Mouse (Mus musculus): ENCODE results near the gene Eif1ad.

The Eif1ad gene

DNA sequence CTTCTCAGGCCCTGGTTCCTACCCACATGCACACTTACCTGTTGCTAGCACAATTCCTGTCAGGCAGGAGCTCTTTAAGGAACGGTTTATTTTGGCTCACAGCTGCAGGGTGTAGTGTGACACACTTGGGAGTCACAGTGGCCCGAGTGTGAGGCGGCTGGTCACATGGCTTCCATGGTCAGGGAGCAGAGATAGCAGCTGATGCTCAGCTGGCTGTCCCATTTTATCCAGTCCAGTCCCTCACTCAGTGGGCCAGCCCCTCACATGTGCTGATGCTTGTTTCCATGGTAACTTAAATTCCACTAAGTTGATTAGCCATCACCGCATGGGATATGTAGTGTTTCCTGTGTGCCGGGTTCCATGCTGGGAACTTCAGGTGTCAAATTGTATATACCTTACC, 45.4 kb downstream of the Eif1ad start:
- intact Hi-C loops (cut with DNase I) = no loop called here

DNA sequence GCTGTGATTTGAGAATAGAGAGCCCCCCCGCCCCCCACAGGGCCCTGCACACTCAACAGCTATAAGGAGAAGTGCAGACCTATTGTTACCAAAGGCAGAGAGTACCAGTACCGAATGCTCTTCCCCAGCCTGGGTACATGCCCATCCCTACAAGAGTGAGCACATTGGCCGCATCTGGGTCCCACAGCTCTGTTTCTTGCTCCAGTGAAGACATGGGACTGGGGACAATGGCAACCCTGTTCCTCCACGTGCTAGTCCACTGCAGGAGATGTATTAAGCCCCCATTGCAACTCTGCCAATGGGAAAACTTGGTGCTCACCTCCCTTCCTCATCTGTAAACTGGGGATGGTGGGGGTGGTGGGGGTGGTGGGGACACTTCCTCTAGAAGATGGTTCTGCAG, 47.3 kb downstream of the Eif1ad start:
- intact Hi-C loops (cut with DNase I) = no loop called here

DNA sequence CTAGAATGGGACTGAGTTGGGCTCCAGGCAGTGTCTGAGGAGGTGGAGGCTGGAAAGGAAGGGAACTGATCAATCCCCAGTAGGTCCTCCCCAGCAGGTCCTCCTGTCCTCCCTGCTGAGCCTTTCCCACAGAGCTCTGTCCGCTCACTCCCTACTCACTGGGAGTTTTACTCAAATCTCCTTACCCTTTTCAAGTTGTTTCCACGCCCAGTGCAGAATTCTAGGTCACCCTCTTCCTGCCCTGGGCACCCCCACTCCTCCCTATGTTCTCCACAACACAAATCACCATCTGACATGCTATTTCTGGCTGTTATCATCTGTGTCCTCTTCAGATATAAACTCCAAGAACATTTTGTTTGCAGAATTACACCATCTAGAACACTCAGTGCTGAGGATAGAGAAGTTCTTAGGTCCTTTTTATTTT, 48.0 kb downstream of the Eif1ad start:
- intact Hi-C loops (cut with DNase I) = no loop called here

DNA sequence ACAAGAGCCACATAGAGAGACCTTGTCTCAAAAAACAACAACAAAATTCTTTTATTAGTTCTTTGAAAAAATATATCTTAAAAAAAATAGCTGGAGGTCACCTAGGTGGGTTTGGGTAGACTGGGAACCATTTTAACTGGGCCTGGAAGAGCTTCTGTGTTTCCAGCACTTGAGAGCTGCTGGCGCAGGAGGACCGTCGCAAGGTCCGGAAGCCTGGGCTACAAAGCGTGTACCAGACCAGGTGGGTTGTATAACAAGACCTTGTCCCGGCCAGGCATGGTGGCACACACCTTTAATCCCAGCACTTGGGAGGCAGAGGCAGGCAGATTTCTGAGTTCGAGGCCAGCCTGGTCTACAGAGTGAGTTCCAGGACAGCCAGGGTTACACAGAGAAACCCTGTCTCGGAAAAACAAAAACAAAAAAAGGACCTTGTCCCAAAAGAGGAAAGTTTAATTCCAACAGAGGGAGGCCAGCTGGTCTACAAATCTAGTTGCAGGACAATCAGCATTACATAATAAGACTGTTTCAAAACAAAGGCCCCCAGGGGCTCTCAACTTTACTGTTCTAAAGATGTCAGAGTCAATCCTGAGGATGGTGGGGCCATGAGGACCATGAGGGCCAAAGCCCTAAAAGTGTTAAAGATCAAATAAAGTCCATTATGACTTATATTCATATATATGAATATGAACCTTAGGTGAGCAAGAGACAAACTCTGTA, 52.4 kb downstream of the Eif1ad start:
- intact Hi-C loops (cut with DNase I) = no loop called here

- intact Hi-C loops (cut with DNase I) = no loop called here
These were observed 53.1 kb downstream of the Eif1ad start for GRCm38 (mm10) chr19:5419630-5420029.

GRCm38 (mm10) chr19:5420579-5420978, 54.0 kb downstream of the Eif1ad start:
- intact Hi-C loops (cut with DNase I) = no loop called here

All from adrenal gland (tissue).